Mouse (Mus musculus): ENCODE results near the gene Vmn2r80.
"Not testable (repeated sequence)": the region's sequence is repeated elsewhere in the genome, so short reads cannot be mapped to it uniquely, and the experiment has no call there.

Gene Vmn2r80

GRCm38 (mm10) chr10:79148469-79148868 is at the start of gene Vmn2r80:
Vmn2r80 (plus strand) TSS chr10:79148769.
- not testable (repeated sequence) for ATAC-seq (ENCODE audit: insufficient number of reproducible peaks, low FRiP score, low TSS enrichment)

- ATAC-seq (ENCODE audit: insufficient number of reproducible peaks, low FRiP score, low TSS enrichment), result no peak
Measured at GRCm38 (mm10) chr10:79106325-79107282, 42.0 kb upstream of the Vmn2r80 start.

GRCm38 (mm10) chr10:79107531-79107930 is 41.0 kb upstream of the Vmn2r80 start:
- ATAC-seq (ENCODE audit: insufficient number of reproducible peaks, low FRiP score, low TSS enrichment), result no peak

- no peak for ATAC-seq (ENCODE audit: insufficient number of reproducible peaks, low FRiP score, low TSS enrichment)
Measured at GRCm38 (mm10) chr10:79109156-79109555, 39.4 kb upstream of the Vmn2r80 start.

GRCm38 (mm10) chr10:79110482-79110881 is 38.1 kb upstream of the Vmn2r80 start:
- no peak for ATAC-seq (ENCODE audit: insufficient number of reproducible peaks, low FRiP score, low TSS enrichment)

- ATAC-seq (ENCODE audit: insufficient number of reproducible peaks, low FRiP score, low TSS enrichment), result no peak
Measured at GRCm38 (mm10) chr10:79115085-79115484, 33.5 kb upstream of the Vmn2r80 start.

- peak; percentile 80; the same call in 1 of the 2 replicates for ATAC-seq (ENCODE audit: insufficient number of reproducible peaks, low FRiP score, low TSS enrichment)
Measured at GRCm38 (mm10) chr10:79116125-79116849, 32.3 kb upstream of the Vmn2r80 start.

GRCm38 (mm10) chr10:79151602-79152001 is 3.0 kb downstream of the Vmn2r80 start:
- ATAC-seq (ENCODE audit: insufficient number of reproducible peaks, low FRiP score, low TSS enrichment), result no peak

GRCm38 (mm10) chr10:79199973-79200372 is 51.4 kb downstream of the Vmn2r80 start:
- ATAC-seq (ENCODE audit: insufficient number of reproducible peaks, low FRiP score, low TSS enrichment), result not testable (repeated sequence)

- no peak for ATAC-seq (ENCODE audit: insufficient number of reproducible peaks, low FRiP score, low TSS enrichment)
Measured at GRCm38 (mm10) chr10:79220432-79220831, 71.9 kb downstream of the Vmn2r80 start.

- no peak for ATAC-seq (ENCODE audit: insufficient number of reproducible peaks, low FRiP score, low TSS enrichment)
Measured at GRCm38 (mm10) chr10:79221606-79222005, 73.0 kb downstream of the Vmn2r80 start.

- no peak for ATAC-seq (ENCODE audit: insufficient number of reproducible peaks, low FRiP score, low TSS enrichment)
Measured at GRCm38 (mm10) chr10:79222214-79222613, 73.6 kb downstream of the Vmn2r80 start.
